7 mouse cellular contexts compared by ENCODE assay signal in the genomic region with DNA sequence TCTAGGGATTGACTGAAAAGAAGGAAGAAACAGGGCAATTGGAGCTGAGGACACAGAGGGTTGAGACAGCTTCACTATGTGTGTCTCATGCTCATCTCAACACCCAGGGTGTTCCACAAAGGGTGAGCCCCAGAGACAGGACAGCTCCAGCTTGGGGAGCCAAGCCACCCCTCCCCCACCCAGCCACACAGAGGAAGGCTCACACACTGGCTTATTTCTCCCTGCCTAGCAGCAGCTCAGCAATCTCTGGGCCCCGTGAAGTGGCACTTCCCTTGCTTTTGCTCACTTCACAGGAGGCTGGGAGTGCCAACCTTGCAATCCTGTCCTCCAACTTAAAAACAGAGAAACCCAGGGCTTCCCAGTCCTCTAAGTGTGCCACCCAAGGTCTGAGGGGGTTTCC. TPM values are rescaled to one million over a fixed set of nuclear protein-coding genes. Genes with fewer than 3 reads are reported as not detected.
DNase-seq lines count a peak whose midpoint lies in the region; ATAC-seq and TF ChIP-seq lines count a peak whose summit lies in the region.

No protein-coding gene starts in this region.

- TF ChIP-seq POLR2A in brain, embryonic 14.5 days (IDR thresholded peaks at IDR 0.05; ENCODE audit: borderline replicate concordance, extremely low read depth, insufficient read depth, insufficient read length, poor library complexity, severe bottlenecking): no peak

- H3K4me2 ChIP-seq in heart, embryonic 13.5 days: peak overlapping the region; percentile 78
- H3K4me2 ChIP-seq in limb, embryonic 15.5 days: no peak overlapping the region

- intact Hi-C loops in left cerebral cortex, postnatal 4 days (cut with DNase I): no loop called here
- intact Hi-C loops in left cerebral cortex, postnatal 36 days (cut with DNase I): loop anchor here (5.0 kb wide), 1 partner anchor 33 kb away; a partner anchor contains a TSS

- WGBS in heart, embryonic 13.5 days: 0% methylated on average over 1 of the region's 1 CpGs
- 0% methylated on average over 1 of the region's 1 CpGs for WGBS in limb, embryonic 15.5 days

- DNase-seq in left cerebral cortex, postnatal 4 days: peak; percentile 28
- no peak for DNase-seq in left cerebral cortex, postnatal 36 days (ENCODE audit: low spot score in 2 of 2)
- peak; percentile 26 for DNase-seq in brain, embryonic 14.5 days (ENCODE audit: low read depth)
- peak; percentile 36 for DNase-seq in splenic B cell, adult 2 months (ENCODE audit: low read depth, low spot score)
- no peak for DNase-seq in left cerebral cortex, adult 11 months (ENCODE audit: low spot score)

- TF ChIP-seq CTCF in brain, embryonic 14.5 days (IDR thresholded peaks at IDR 0.05; ENCODE audit: borderline replicate concordance, extremely low read depth, insufficient read depth, insufficient read length): no peak

- peak overlapping the region; percentile 95 for H3K9ac ChIP-seq in heart, embryonic 13.5 days
- H3K9ac ChIP-seq in limb, embryonic 15.5 days: no peak overlapping the region

- no peaks in the 10 kb centered on the region for H3K27me3 ChIP-seq in heart, embryonic 13.5 days (replicated peaks)
- H3K27me3 ChIP-seq in limb, embryonic 15.5 days: no peaks in the 10 kb centered on the region
- H3K27me3 ChIP-seq in splenic B cell, adult 2 months (ENCODE audit: control insufficient read depth, insufficient read depth, low read length, poor library complexity, severe bottlenecking): no peaks in the 10 kb centered on the region

- ATAC-seq in heart, embryonic 13.5 days (ENCODE audit: extremely low read depth, insufficient number of reproducible peaks, low FRiP score, low TSS enrichment): no peak
- ATAC-seq in limb, embryonic 15.5 days (ENCODE audit: insufficient number of reproducible peaks, low FRiP score, low TSS enrichment, low read depth): no peak

- H3K4me3 ChIP-seq in heart, embryonic 13.5 days: peak overlapping the region; percentile 10; the same call in 1 of the 2 replicates
- H3K4me3 ChIP-seq in limb, embryonic 15.5 days: no peak overlapping the region

- H3K27ac ChIP-seq in heart, embryonic 13.5 days (replicated peaks): peak overlapping the region; percentile 44
- H3K27ac ChIP-seq in limb, embryonic 15.5 days: peak overlapping the region; percentile 29; the same call in 1 of the 2 replicates

- peaks cover 76% of the 10 kb centered on the region for H3K4me1 ChIP-seq in heart, embryonic 13.5 days
- H3K4me1 ChIP-seq in limb, embryonic 15.5 days: peaks cover 47% of the 10 kb centered on the region

- peaks cover 18% of the 10 kb centered on the region for H3K36me3 ChIP-seq in heart, embryonic 13.5 days
- peaks cover 6% of the 10 kb centered on the region; the same call in 1 of the 2 replicates for H3K36me3 ChIP-seq in limb, embryonic 15.5 days
- H3K36me3 ChIP-seq in splenic B cell, adult 2 months (ENCODE audit: control insufficient read depth, insufficient read depth, low read length, poor library complexity, severe bottlenecking): peaks cover 2% of the 10 kb centered on the region

- H3K9me3 ChIP-seq in heart, embryonic 13.5 days: no peaks in the 10 kb centered on the region
- H3K9me3 ChIP-seq in limb, embryonic 15.5 days: no peaks in the 10 kb centered on the region

RNA-seq across cellular contexts. Expression of a gene that starts 10.1 kb away (rescaled TPM):
- 10 to 100 TPM; 11.3 to 12.3 TPM for total RNA-seq in left cerebral cortex, postnatal 4 days (2021)
- total RNA-seq in left cerebral cortex, postnatal 36 days (2021): 10 to 100 TPM; 25.5 to 31.0 TPM
- polyA plus RNA-seq in brain, embryonic 14.5 days (2012; rRNA removed): 12.5 and 18.0 TPM in 2 replicates
- 43.8 and 46.5 TPM in 2 replicates for polyA plus RNA-seq in heart, embryonic 13.5 days (2015; fragmentation: Nextera tagmentation; extraction: Ambion mirVana)
- 65.2 and 76.2 TPM in 2 replicates for polyA plus RNA-seq in limb, embryonic 15.5 days (2015; fragmentation: Nextera tagmentation; extraction: Ambion mirVana)

RNA-seq across cellular contexts. Expression of a gene that starts 21.8 kb away (rescaled TPM):
- 10 to 100 TPM; 43.5 to 45.7 TPM for total RNA-seq in left cerebral cortex, postnatal 4 days (2021)
- total RNA-seq in left cerebral cortex, postnatal 36 days (2021): 10 to 100 TPM; 88.5 to 92.8 TPM
- 18.6 and 22.9 TPM in 2 replicates for polyA plus RNA-seq in brain, embryonic 14.5 days (2012; rRNA removed)
- 11.7 and 13.0 TPM in 2 replicates for polyA plus RNA-seq in heart, embryonic 13.5 days (2015; fragmentation: Nextera tagmentation; extraction: Ambion mirVana)
- 33.5 and 38.5 TPM in 2 replicates for polyA plus RNA-seq in limb, embryonic 15.5 days (2015; fragmentation: Nextera tagmentation; extraction: Ambion mirVana)

RNA-seq across cellular contexts. Expression of a gene that starts 35.8 kb away (rescaled TPM):
- 10 to 100 TPM; 36.7 to 39.0 TPM for total RNA-seq in left cerebral cortex, postnatal 4 days (2021)
- total RNA-seq in left cerebral cortex, postnatal 36 days (2021): 10 to 100 TPM; 22.1 to 23.1 TPM
- polyA plus RNA-seq in brain, embryonic 14.5 days (2012; rRNA removed): 59.4 and 67.0 TPM in 2 replicates
- polyA plus RNA-seq in heart, embryonic 13.5 days (2015; fragmentation: Nextera tagmentation; extraction: Ambion mirVana): 56.3 and 61.3 TPM in 2 replicates
- polyA plus RNA-seq in limb, embryonic 15.5 days (2015; fragmentation: Nextera tagmentation; extraction: Ambion mirVana): 92.5 and 97.2 TPM in 2 replicates

RNA-seq across cellular contexts. Expression of a gene that starts 35.8 kb away (rescaled TPM):
- total RNA-seq in left cerebral cortex, postnatal 4 days (2021): 10 to 100 TPM; 39.4 to 41.2 TPM
- total RNA-seq in left cerebral cortex, postnatal 36 days (2021): 10 to 100 TPM; 34.0 to 44.5 TPM
- polyA plus RNA-seq in brain, embryonic 14.5 days (2012; rRNA removed): 18.7 and 26.0 TPM in 2 replicates
- 21.1 and 22.0 TPM in 2 replicates for polyA plus RNA-seq in heart, embryonic 13.5 days (2015; fragmentation: Nextera tagmentation; extraction: Ambion mirVana)
- polyA plus RNA-seq in limb, embryonic 15.5 days (2015; fragmentation: Nextera tagmentation; extraction: Ambion mirVana): 29.2 and 30.8 TPM in 2 replicates

Comparison
In these comparisons a context has a peak if more than half of its experiments do, and no peak if none do; other contexts are left out.
1. DNase-seq: peak in left cerebral cortex, postnatal 4 days (single experiment), brain, embryonic 14.5 days (single experiment) and splenic B cell, adult 2 months (single experiment); none in left cerebral cortex, postnatal 36 days (0 of 2) and left cerebral cortex, adult 11 months (single experiment).